Mouse (Mus musculus) CH12.LX (cell line): Measurements from ENCODE around the gene Mark1. TPM values are rescaled to one million over a fixed set of nuclear protein-coding genes. Genes with fewer than 3 reads are reported as not detected.

Source experiments
- DNase-seq: peaks from one replicate; pipeline ENCODE4 v3.0.0-alpha.2; 2013; ENCODE audit errors: extremely low read depth
- H3K27ac ChIP-seq: 2 replicates; pipeline ENCODE4 v1.5.1; 2012; ENCODE audit warnings: low read depth, mild to moderate bottlenecking, control low read depth, moderate library complexity; ENCODE audit not compliant: insufficient read depth
- H3K27me3 ChIP-seq: replicated peaks from 2 replicates; pipeline ENCODE3; 2012; ENCODE audit warnings: inconsistent platforms
- H3K36me3 ChIP-seq, 2 experiments: replicated peaks in 1 of 2; 2 replicates each; pipeline versions ENCODE3 to v1.6.1; 2012; ENCODE audit warnings: inconsistent platforms in 1 of 2, low read length in 1 of 2, mild to moderate bottlenecking in 1 of 2, mixed read lengths in 1 of 2, moderate library complexity in 1 of 2; ENCODE audit not compliant: control insufficient read depth in 1 of 2, insufficient read depth in 1 of 2
- H3K4me1 ChIP-seq, 2 experiments: 2 replicates each; pipeline ENCODE4 v1.6.1; 2012; ENCODE audit warnings: inconsistent platforms in 1 of 2, moderate library complexity in 1 of 2; ENCODE audit not compliant: insufficient read depth in 2 of 2, control insufficient read depth in 1 of 2
- H3K4me2 ChIP-seq: 2 replicates; pipeline ENCODE4 v1.6.1; 2012; ENCODE audit warnings: low read depth, mild to moderate bottlenecking, control low read depth; ENCODE audit not compliant: poor library complexity, insufficient read depth, severe bottlenecking
- H3K4me3 ChIP-seq, 3 experiments: fragments of 150-350 bp in 1 of 3; sonication (generic) in 1 of 3; replicated peaks in 1 of 3; 2 replicates each; pipeline versions ENCODE3 to v1.5.1; 2011 to 2012; ENCODE audit warnings: low read depth in 2 of 3, low read length in 2 of 3, mild to moderate bottlenecking in 2 of 3, moderate library complexity in 2 of 3, control low read depth in 1 of 3, improper control_type of control experiment in 1 of 3, inconsistent platforms in 1 of 3, mixed read lengths in 1 of 3; ENCODE audit not compliant: poor library complexity in 1 of 3
- H3K79me2 ChIP-seq: replicated peaks from 2 replicates; pipeline ENCODE4 v1.6.1; 2012; ENCODE audit warnings: mild to moderate bottlenecking, moderate library complexity; ENCODE audit not compliant: control insufficient read depth, poor library complexity, insufficient read depth, severe bottlenecking; ENCODE audit errors: extremely low read depth
- H3K9ac ChIP-seq: 2 replicates; pipeline ENCODE4 v1.6.1; 2012; ENCODE audit warnings: low read depth, mild to moderate bottlenecking, control low read depth, moderate library complexity; ENCODE audit not compliant: insufficient read depth
- H3K9me3 ChIP-seq: replicated peaks from 2 replicates; pipeline ENCODE3; 2012; ENCODE audit warnings: low read length, inconsistent platforms, mixed read lengths
- BHLHE40 ChIP-seq: IDR thresholded peaks from 2 replicates; pipeline ENCODE4 v1.6.1; 2011; ENCODE audit warnings: mild to moderate bottlenecking, low read depth, low read length, improper control_type of control experiment
- CHD1 ChIP-seq: IDR thresholded peaks from 2 replicates; pipeline ENCODE4 v1.6.1; 2012; ENCODE audit warnings: low read depth, low read length, improper control_type of control experiment, inconsistent platforms
- CHD2 ChIP-seq: IDR thresholded peaks from 2 replicates; pipeline ENCODE4 v1.6.1; 2011; ENCODE audit warnings: low read length, improper control_type of control experiment
- ELF1 ChIP-seq: IDR thresholded peaks from 2 replicates; pipeline ENCODE4 v1.6.1; 2014; ENCODE audit warnings: low read depth, mild to moderate bottlenecking, inconsistent platforms, low read length, improper control_type of control experiment
- EP300 ChIP-seq: IDR thresholded peaks from 2 replicates; pipeline ENCODE4 v1.6.1; 2011; ENCODE audit warnings: low read length, improper control_type of control experiment
- GABPA ChIP-seq: IDR thresholded peaks from 2 replicates; pipeline ENCODE4 v1.6.1; 2012; ENCODE audit warnings: low read depth, low read length, improper control_type of control experiment, inconsistent platforms; ENCODE audit not compliant: insufficient replicate concordance
- HCFC1 ChIP-seq: IDR thresholded peaks from 2 replicates; pipeline ENCODE4 v1.6.1; 2012; ENCODE audit warnings: low read depth, mild to moderate bottlenecking, inconsistent platforms, low read length, improper control_type of control experiment
- IRF4 ChIP-seq: IDR thresholded peaks from 2 replicates; pipeline ENCODE4 v1.6.1; 2014; ENCODE audit warnings: low read depth, mild to moderate bottlenecking, inconsistent platforms, low read length, improper control_type of control experiment
- JUN ChIP-seq: IDR thresholded peaks from 2 replicates; pipeline ENCODE4 v1.6.1; 2011; ENCODE audit warnings: low read depth, mild to moderate bottlenecking, low read length, improper control_type of control experiment, moderate library complexity; ENCODE audit not compliant: insufficient read depth
- KAT2A ChIP-seq: IDR thresholded peaks from 2 replicates; pipeline ENCODE4 v1.6.1; 2012; ENCODE audit warnings: low read length, improper control_type of control experiment, inconsistent platforms; ENCODE audit not compliant: insufficient replicate concordance
- MAX ChIP-seq: IDR thresholded peaks from 2 replicates; pipeline ENCODE4 v1.6.1; 2011; ENCODE audit warnings: low read length, improper control_type of control experiment
- MXI1 ChIP-seq: IDR thresholded peaks from 2 replicates; pipeline ENCODE4 v1.6.1; 2011; ENCODE audit warnings: mild to moderate bottlenecking, low read depth, low read length, improper control_type of control experiment
- POLR2A ChIP-seq: IDR thresholded peaks from 2 replicates; pipeline ENCODE4 v1.6.1; 2011; ENCODE audit warnings: low read depth, mild to moderate bottlenecking, improper control_type of control experiment, low read length
- SMC3 ChIP-seq: IDR thresholded peaks from 2 replicates; pipeline ENCODE4 v1.6.1; 2011; ENCODE audit warnings: low read depth, low read length, improper control_type of control experiment
- TBP ChIP-seq: conservative IDR thresholded peaks from 2 replicates; pipeline ENCODE4 v1.6.1; 2011; ENCODE audit warnings: low read depth, low read length, improper control_type of control experiment
- USF1 ChIP-seq: IDR thresholded peaks from 2 replicates; pipeline ENCODE4 v1.6.1; 2014; ENCODE audit warnings: low read depth, mild to moderate bottlenecking, inconsistent platforms, low read length, improper control_type of control experiment
- USF2 ChIP-seq: conservative IDR thresholded peaks from 2 replicates; pipeline ENCODE4 v1.6.1; 2011; ENCODE audit warnings: low read depth, low read length, improper control_type of control experiment
- ZC3H11A ChIP-seq: IDR thresholded peaks from 2 replicates; pipeline ENCODE4 v1.6.1; 2012; ENCODE audit warnings: low read depth, mild to moderate bottlenecking, inconsistent platforms, low read length, improper control_type of control experiment
- ZKSCAN1 ChIP-seq: IDR thresholded peaks from 2 replicates; pipeline ENCODE4 v1.6.1; 2012; ENCODE audit warnings: low read depth, inconsistent platforms, low read length, improper control_type of control experiment, borderline replicate concordance
- dilution Hi-C: fragments of 300-500 bp; cut with MboI; formaldehyde crosslinking; loops from 2 replicates; pipeline ENCODE4 v1.14.3; 2020; ENCODE audit warnings: low sequenced_read_pairs; ENCODE audit not compliant: extremely low pct_unique_long_range_greater_than_20kb, extremely low pct_ligation_motif_present
- in situ Hi-C: fragments of 300-500 bp; cut with MboI; formaldehyde crosslinking; loops from 3 replicates; pipeline ENCODE4 v1.14.3; 2019; ENCODE audit warnings: low sequenced_read_pairs, low pct_ligation_motif_present, low pct_unique_long_range_greater_than_20kb, mixed read lengths
- polyA plus RNA-seq: library from polyadenylated mRNA; unstranded; fragments of >175 nt; gene quantifications from 2 replicates; pipeline ENCODE4 v1.2.1, GENCODE M21; 2012; ENCODE audit warnings: low read depth; ENCODE audit not compliant: insufficient read length
- total RNA-seq, 2 experiments: library from RNA; depleted of rRNA; stranded (reverse); fragments of 300-350 nt in 1 of 2; fragments of >200 nt in 1 of 2; gene quantifications; 2 replicates each; pipeline ENCODE4 v1.2.3; 2012 to 2014

The Mark1 gene
- total and polyA plus RNA-seq, 3 experiments = not detected

- TF ChIP-seq MAX = peak; percentile 64
- TF ChIP-seq TBP = no peak
- TF ChIP-seq HCFC1 = no peak
Observed at GRCm38 (mm10) chr1:184851741-184852618, 147.4 kb downstream of the Mark1 start (continued).

- H3K27ac ChIP-seq = no peak overlapping the region
- TF ChIP-seq EP300 (no peak), SMC3 (no peak), POLR2A (no peak), ZKSCAN1 (no peak), BHLHE40 (no peak), GABPA (no peak), MXI1 (no peak), KAT2A (no peak), IRF4 (no peak), USF1 (no peak), ZC3H11A (no peak), TBP (no peak), CHD1 (no peak), ELF1 (no peak), JUN (no peak), CHD2 (no peak), HCFC1 (no peak)
- H3K4me2 ChIP-seq = no peak overlapping the region
- peaks cover 3 to 14% of the 10 kb centered on the region in 2 experiments; a peak in 3 of 4 replicates for H3K4me1 ChIP-seq
- H3K4me3 ChIP-seq = no peak overlapping the region
- no peaks in the 10 kb centered on the region for H3K36me3 ChIP-seq
- in situ Hi-C loops = no loop called here
- no peaks in the 10 kb centered on the region for H3K9me3 ChIP-seq
- DNase-seq = no peak
- dilution Hi-C loops = no loop called here
- H3K27me3 ChIP-seq = no peaks in the 10 kb centered on the region
- H3K9ac ChIP-seq = no peak overlapping the region
- no peaks in the 10 kb centered on the region for H3K79me2 ChIP-seq
Observed at GRCm38 (mm10) chr1:184851166-184851565, 148.2 kb downstream of the Mark1 start.

GRCm38 (mm10) chr1:184846973-184847372 lies 152.4 kb downstream of the Mark1 start:
- H3K36me3 ChIP-seq = no peaks in the 10 kb centered on the region
- H3K4me3 ChIP-seq = no peak overlapping the region
- DNase-seq = no peak
- no peak overlapping the region for H3K4me2 ChIP-seq
- H3K27me3 ChIP-seq = no peaks in the 10 kb centered on the region
- H3K9ac ChIP-seq = no peak overlapping the region
- no peaks in the 10 kb centered on the region; the same call in 1 of the 2 replicates for H3K79me2 ChIP-seq
- TF ChIP-seq CHD1 (no peak), BHLHE40 (peak; percentile 34; the same call in 1 of the 2 replicates), USF2 (no peak)
- no peaks in the 10 kb centered on the region for H3K9me3 ChIP-seq
- H3K4me1 ChIP-seq = peaks cover 9 to 28% of the 10 kb centered on the region in 2 experiments
- in situ Hi-C loops = loop anchor here (25.0 kb wide), 1 partner anchor 340 kb away; no protein-coding TSS in a partner anchor
- no peak overlapping the region for H3K27ac ChIP-seq
- dilution Hi-C loops = no loop called here

Other genes with a start within 250 kb of the Mark1 start
- gene Marc1, start 188.3 kb downstream of the Mark1 start, total RNA-seq (2012; rRNA removed) = not detected in 2 replicates
- not detected in 2 replicates for gene Marc1, start 188.3 kb downstream of the Mark1 start, total RNA-seq (2014; rRNA removed)
- gene Marc1, start 188.3 kb downstream of the Mark1 start, polyA plus RNA-seq = not detected in 2 replicates
- 49.7 and 55.0 TPM in 2 replicates for gene Marc2, start 153.1 kb downstream of the Mark1 start, total RNA-seq (2012; rRNA removed)
- gene Marc2, start 153.1 kb downstream of the Mark1 start, total RNA-seq (2014; rRNA removed) = 54.8 and 63.5 TPM in 2 replicates
- gene Marc2, start 153.1 kb downstream of the Mark1 start, polyA plus RNA-seq = 129 and 155 TPM in 2 replicates
- not detected in 2 replicates for gene C130074G19Rik, start 116.4 kb downstream of the Mark1 start, total RNA-seq (2012; rRNA removed)
- gene C130074G19Rik, start 116.4 kb downstream of the Mark1 start, total RNA-seq (2014; rRNA removed) = not detected in 2 replicates
- gene C130074G19Rik, start 116.4 kb downstream of the Mark1 start, polyA plus RNA-seq = not detected in 2 replicates
- gene Rab3gap2, start 204.5 kb upstream of the Mark1 start, total RNA-seq (2012; rRNA removed) = 24.0 and 24.7 TPM in 2 replicates
- 22.1 and 22.7 TPM in 2 replicates for gene Rab3gap2, start 204.5 kb upstream of the Mark1 start, total RNA-seq (2014; rRNA removed)
- gene Rab3gap2, start 204.5 kb upstream of the Mark1 start, polyA plus RNA-seq = 34.5 and 39.1 TPM in 2 replicates